Mouse (Mus musculus): ENCODE data around the gene Smim24.

The Smim24 gene

DNA sequence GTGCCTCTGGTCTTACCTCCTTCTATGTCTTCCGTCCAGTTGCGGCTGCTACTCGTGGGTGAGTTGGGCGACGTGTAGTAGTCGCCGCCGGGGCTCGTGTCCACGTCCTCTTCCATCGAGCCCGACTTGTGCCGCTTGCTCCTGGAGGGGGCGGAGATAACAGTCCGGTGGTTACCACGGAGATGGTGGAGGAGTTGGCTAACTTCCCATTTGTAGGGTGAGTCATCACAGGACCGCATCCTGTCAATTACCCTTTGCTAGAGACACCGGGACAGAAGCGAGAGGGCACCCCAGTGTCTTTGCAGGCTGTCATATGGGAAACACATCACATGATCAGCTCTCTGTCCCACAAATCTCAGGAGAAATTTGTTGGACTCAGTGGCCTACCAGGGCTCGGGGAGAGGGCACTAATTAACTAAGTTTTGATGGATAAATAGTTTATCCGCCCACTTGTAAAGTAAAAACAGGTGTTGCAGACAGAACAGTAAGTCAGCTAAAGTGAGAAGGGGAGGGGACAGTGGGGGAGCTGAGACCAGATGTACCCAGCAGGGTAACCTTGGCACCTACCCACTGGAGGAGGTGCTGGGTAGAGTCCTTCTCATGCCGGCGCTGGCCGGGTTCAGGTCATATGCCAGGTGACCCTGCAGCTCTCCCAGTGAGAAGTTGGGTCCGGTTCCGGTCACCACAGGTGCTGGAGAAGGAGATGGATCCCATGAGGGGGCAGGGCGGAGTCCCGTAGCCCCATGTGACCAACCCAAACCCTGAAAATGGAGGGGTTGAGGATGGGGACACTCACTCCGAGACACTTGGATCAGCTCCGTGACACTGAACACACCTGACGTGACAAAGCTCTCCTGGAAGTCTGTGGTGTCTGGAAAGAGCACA lies 14.9 kb downstream of the Smim24 start:
- in situ Hi-C loops (cut with MboI, MseI), result loop anchor here (5.0 kb wide), 1 partner anchor 35 kb away; no protein-coding TSS in a partner anchor

DNA sequence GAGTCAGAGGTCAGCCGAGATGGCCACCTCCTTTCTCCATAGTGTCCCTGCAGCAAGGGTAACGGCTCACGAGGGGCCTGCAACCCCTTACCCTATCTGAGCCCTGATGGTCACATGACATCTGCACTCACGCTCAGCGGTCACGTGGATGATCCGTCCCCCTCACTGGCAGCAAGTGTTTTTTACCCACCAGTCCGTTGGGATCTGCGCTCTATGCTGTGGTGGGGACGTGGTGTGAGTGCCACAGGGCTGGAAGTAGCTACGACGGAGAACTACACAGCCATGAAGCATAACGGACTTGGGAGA lies 15.5 kb downstream of the Smim24 start:
- in situ Hi-C loops (cut with MboI, MseI), result loop anchor here (5.0 kb wide), 1 partner anchor 34 kb away; no protein-coding TSS in a partner anchor

DNA sequence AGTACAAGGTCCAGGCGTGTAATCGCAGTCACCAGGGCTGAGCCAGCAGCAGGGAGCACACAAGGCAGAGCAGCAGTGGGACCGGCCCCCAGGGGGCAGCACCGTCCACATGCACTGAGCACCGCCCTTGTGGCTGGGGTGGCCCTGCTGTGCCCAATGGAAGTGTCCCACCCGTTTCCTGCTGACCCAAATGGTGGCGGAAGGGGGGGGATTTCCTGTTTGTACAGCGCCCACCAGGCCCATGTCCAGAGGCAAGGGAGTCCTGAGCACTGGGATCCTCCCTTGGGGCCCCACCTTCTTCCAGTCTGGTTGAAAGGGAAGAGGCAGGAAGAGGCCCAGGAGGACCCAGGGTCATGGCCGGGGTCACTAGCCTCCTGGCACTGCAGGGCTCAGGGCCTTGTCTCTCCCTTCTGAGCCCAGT lies 16.0 kb downstream of the Smim24 start:
- in situ Hi-C loops (cut with MboI, MseI), result loop anchor here (5.0 kb wide), 1 partner anchor 33 kb away; no protein-coding TSS in a partner anchor

DNA sequence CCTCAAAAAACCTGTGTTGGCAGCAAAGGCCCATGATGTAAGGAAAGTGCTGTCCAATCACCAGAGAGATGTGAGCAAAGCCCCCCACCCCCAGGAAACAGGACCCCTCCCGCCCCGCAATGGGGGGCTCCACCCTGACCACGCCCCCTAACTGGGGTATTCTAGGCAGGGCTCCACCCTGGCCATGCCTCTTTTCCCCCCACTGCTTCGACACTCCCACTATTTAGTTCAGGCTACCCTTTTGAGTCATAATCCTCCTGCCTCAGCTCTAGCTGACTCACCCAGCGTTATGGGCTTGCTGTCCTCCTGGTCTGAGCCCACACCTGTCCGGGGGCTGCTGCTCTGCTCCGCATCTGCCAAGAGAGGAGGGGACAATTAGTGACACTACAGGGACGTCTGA lies 16.5 kb downstream of the Smim24 start:
- in situ Hi-C loops (cut with MboI, MseI), result loop anchor here (5.0 kb wide), 1 partner anchor 33 kb away; no protein-coding TSS in a partner anchor

- in situ Hi-C loops (cut with MboI, MseI), result no loop called here
Measured at GRCm38 (mm10) chr10:81410350-81410749, 17.5 kb downstream of the Smim24 start.

GRCm38 (mm10) chr10:81410981-81411380 lies 18.1 kb downstream of the Smim24 start:
- in situ Hi-C loops (cut with MboI, MseI), result no loop called here

- in situ Hi-C loops (cut with MboI, MseI), result no loop called here
Measured at GRCm38 (mm10) chr10:81411471-81412400, 18.9 kb downstream of the Smim24 start.

DNA sequence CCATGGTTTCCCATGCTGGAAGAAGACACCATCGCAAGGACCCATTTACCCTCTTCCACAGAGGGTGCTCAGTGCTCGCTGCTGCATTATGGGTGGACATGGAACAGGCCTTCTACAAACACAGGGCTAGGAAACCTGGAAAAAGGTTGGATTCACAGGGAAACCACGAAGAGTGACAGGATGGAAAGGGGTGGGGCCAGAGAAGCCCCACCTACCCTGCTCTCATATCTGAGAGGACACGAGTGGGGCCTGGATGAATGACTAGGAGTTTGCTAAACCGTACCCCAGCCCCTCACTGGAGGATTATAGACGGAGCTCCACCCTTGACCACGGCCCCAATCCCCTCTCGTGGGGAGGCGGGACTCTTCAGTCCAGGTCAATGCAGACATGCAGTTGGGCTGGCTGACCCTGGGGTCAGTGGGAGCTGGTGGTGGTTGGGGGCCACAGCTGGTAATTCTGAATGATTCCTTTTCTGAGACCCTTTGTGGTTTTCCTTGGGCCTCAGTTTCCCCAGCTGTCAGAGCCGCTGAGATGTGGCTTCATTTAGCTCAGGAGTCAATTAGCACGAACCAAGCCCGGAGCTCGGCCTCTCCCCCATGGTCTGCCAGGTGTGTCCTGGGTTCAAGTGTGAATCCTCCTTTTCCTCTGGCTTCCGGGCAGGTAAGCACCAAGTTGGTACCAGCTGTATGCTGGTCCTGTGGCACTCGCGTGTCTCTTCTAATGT lies 19.9 kb downstream of the Smim24 start:
- in situ Hi-C loops (cut with MboI, MseI), result no loop called here

DNA sequence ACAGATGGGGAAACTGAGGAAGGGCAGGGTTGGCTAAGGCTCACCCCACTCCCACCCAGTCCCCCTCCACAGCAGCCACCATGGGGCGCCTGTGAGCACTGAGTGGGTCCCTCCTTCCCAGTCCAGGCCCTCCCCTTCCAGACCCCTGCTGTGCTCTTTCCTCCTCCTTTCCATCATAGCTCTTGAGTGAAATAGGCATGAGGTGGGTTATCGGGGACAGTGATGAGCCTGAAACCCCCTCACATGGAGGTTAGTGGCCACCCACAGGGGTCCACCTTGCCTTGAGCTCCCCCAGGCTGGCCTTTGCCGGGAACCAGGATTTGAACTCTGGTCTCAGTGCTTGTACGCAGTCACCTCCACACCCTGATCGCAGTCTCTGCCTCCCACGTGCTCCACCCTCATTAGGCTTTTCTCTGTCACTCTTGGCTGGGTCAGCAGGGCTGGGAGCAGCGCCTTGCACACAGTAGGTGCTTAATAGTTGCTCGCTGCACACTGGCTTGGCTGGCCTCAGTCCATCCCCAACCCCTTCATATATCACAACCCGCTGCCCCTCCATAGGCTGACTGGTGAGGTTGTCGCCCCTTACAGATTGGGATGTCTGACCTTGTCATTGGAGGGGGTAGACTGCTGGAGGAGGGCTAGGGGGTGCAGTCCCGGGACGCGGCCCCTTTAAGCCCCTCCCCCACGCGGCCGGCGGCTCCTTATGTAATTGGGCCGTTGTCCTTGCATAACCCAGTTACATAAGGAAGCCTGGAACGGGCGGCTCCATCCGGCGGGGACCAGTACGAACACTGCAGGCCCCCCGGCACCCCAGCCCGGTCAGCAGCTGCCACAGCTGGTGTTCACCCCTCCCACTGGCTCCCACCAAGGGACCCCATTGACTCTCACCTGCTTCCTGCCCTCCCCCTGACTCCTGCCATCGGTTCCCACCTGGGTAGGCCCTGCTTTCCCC lies 20.7 kb downstream of the Smim24 start:
- in situ Hi-C loops (cut with MboI, MseI), result no loop called here

DNA sequence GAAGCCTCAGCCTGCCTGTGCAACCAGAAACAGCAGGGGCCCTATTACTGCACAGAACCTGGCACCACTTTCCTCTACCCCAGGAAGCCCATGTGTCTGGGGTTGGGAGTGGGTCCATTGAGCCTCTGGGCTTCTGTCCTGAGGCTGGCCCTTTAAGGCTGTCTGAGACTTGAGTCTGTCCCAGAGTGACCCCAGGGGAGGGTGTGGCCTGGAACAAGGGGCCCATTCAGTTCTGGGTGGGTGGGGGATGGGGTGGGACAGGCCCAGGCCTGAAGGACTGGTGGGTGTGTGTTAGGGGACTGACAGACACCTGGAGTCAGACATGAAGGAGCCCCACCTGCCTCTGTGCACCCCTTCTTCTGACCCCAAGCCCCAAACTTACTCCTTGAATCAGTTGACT lies 21.8 kb downstream of the Smim24 start:
- in situ Hi-C loops (cut with MboI, MseI), result loop anchor here (5.0 kb wide), 1 partner anchor 113 kb away; no protein-coding TSS in a partner anchor

GRCm38 (mm10) chr10:81415146-81415545 lies 22.3 kb downstream of the Smim24 start:
- in situ Hi-C loops (cut with MboI, MseI), result loop anchor here (5.0 kb wide), 1 partner anchor 112 kb away; no protein-coding TSS in a partner anchor

GRCm38 (mm10) chr10:81415549-81416310 lies 22.9 kb downstream of the Smim24 start:
- in situ Hi-C loops (cut with MboI, MseI), result loop anchor here (5.0 kb wide), 1 partner anchor 112 kb away; no protein-coding TSS in a partner anchor

DNA sequence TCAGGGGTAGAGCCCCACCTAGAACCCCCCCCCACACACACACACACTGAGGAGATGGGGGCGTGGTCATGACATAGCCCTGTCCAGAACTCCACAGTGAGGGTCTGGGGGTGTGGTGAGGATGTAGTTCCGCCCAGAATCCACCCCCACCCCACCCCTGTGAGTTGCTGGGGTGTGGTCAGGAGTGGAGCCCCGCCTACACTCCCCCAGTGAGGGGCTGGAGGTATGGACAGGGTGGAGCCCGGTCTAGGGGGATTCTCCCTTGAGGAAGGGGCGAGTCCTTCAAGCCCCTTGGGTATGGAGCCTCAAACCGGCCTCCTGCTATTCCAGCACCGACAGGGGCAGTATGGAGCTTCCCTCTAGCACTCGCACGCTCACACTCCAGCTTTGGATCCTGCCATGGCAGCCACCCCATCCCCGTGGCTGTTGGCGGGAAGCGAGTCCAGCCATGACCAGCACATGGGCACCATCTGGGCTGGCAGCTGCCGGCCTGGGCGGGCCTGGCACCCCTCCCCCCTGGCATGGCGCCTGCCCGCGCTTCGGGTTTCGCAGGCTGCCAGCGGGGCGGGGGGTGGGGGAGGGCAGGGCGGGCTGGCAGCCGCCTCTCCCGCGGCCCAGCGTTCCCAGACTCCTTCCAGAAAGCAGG lies 23.9 kb downstream of the Smim24 start:
- in situ Hi-C loops (cut with MboI, MseI), result loop anchor here (5.0 kb wide), 1 partner anchor 111 kb away; no protein-coding TSS in a partner anchor

- in situ Hi-C loops (cut with MboI, MseI), result loop anchor here (5.0 kb wide), 1 partner anchor 110 kb away; no protein-coding TSS in a partner anchor
Measured at GRCm38 (mm10) chr10:81417227-81418215, 24.7 kb downstream of the Smim24 start.

DNA sequence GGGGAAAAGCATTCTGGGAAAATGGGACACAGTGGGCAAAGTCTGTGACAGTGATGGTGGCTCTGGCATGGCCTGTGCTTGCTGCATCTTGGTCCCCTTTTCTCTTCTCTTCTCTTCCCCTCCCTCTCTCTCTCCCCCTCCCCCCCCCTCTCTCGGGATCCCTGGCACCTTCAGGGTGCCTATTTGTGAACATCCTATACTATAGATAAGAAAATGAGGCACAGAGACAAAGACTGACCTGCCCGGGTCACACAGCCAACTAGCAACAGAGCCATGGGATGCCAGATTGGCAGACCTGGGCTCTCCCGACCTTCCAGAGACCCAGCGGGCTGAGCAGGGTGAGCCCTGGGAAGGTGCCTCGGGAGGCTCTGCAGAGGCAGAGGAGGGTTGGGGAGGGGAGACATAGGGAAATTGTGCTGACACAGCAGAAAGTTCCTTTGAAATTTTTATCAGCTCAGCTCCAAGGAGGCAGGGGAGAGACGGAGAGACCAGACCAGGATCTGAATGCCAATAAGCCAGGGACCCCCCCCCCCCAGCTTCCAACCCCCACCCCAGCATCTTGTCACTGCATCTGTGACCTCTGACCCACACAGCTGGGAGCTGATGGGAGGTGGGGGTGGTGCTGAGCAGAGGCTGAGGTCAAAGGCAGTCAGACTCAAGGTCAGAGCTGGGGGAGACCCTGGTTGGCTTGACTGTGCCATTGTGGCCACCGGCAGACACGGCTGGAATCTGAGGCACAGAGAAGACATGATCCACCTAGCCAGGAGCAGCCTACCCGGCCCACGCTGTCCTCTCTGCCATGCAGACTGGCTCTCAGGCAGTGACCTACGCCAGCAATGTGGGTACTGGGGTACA lies 25.6 kb downstream of the Smim24 start:
- in situ Hi-C loops (cut with MboI, MseI), result loop anchor here (5.0 kb wide), 1 partner anchor 109 kb away; no protein-coding TSS in a partner anchor
